Mouse (Mus musculus): Measurements from ENCODE around the gene 1700001C02Rik. TPM values are rescaled to one million over a fixed set of nuclear protein-coding genes. Genes with fewer than 3 reads are reported as not detected.

Gene 1700001C02Rik
- total and polyA plus RNA-seq, 2 experiments from 2014 or later, result not detected

DNA sequence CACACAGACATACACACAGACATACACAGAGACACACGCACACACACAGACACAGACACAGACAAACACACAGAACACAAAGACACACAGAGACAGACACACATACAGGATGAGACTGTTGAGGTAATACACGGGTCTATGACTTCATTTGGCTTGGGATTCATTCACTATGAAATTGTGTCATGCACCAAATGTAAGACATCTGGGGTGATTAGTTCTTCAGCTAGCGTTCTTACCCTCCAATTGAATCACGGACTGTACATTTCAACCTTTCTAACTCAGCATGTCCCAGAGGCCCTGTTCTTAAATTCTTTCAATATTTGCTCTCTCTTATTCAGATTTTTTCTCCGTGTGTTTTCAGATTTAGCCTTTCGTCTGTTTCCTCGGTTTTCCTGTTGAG lies 28.8 kb downstream of the 1700001C02Rik start:
- Histone ChIP-seq H3K4me1 (ENCODE audit: control insufficient read depth, insufficient read depth) (no peaks in the 10 kb centered on the region), H3K4me3 (ENCODE audit: low read depth, low read length) (no peak overlapping the region), H3K36me3 (replicated peaks; ENCODE audit: control insufficient read depth, insufficient read depth, low read length) (no peaks in the 10 kb centered on the region), H3K4me2 (ENCODE audit: low read depth, low read length) (no peak overlapping the region), H3K27ac (ENCODE audit: low read depth) (no peak overlapping the region), H3K27me3 (ENCODE audit: control insufficient read depth, insufficient read depth, low read length) (no peaks in the 10 kb centered on the region), H3K9me3 (replicated peaks; ENCODE audit: control insufficient read depth, low read length) (no peaks in the 10 kb centered on the region), H3K9ac (replicated peaks; ENCODE audit: low read depth, low read length) (no peak overlapping the region)
- WGBS, result 78% methylated on average over 7 of the region's 7 CpGs
- TF ChIP-seq EP300 (IDR thresholded peaks at IDR 0.05; ENCODE audit: low read depth), result no peak
- ATAC-seq (ENCODE audit: insufficient read depth, low read depth) (no peak), DNase-seq (ENCODE audit: low spot score) (no peak)

DNA sequence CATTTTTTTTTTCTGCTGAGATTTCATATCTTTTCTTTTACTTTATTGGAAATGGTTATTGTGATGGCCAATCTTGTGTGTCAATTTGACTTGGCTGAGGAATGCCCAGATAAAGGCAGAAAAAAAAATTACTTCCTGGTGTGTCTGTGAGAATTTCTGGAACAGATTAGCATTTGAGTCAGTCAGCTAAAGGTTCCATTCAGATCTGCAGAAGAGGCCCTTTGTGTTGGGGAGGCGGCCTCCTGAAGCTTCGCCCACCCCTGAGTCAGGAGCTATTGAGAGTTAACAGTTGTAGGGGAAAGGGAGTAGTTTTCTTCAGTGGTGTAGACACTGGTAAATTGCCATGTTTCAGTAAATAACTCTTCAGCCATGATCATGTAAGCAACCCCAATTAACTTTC lies 29.4 kb downstream of the 1700001C02Rik start:
- Histone ChIP-seq H3K4me1 (ENCODE audit: control insufficient read depth, insufficient read depth) (no peaks in the 10 kb centered on the region), H3K27ac (ENCODE audit: low read depth) (no peak overlapping the region), H3K4me2 (ENCODE audit: low read depth, low read length) (no peak overlapping the region), H3K9ac (replicated peaks; ENCODE audit: low read depth, low read length) (no peak overlapping the region), H3K4me3 (ENCODE audit: low read depth, low read length) (no peak overlapping the region), H3K27me3 (ENCODE audit: control insufficient read depth, insufficient read depth, low read length) (no peaks in the 10 kb centered on the region), H3K36me3 (replicated peaks; ENCODE audit: control insufficient read depth, insufficient read depth, low read length) (no peaks in the 10 kb centered on the region), H3K9me3 (replicated peaks; ENCODE audit: control insufficient read depth, low read length) (no peaks in the 10 kb centered on the region)
- TF ChIP-seq EP300 (IDR thresholded peaks at IDR 0.05; ENCODE audit: low read depth), result no peak
- TF ChIP-seq CTCF (IDR thresholded peaks at IDR 0.05; ENCODE audit: low read depth), result no peak
- ATAC-seq (ENCODE audit: insufficient read depth, low read depth) (no peak), DNase-seq (ENCODE audit: low spot score) (no peak)
- 57% methylated on average over 2 of the region's 2 CpGs for WGBS

DNA sequence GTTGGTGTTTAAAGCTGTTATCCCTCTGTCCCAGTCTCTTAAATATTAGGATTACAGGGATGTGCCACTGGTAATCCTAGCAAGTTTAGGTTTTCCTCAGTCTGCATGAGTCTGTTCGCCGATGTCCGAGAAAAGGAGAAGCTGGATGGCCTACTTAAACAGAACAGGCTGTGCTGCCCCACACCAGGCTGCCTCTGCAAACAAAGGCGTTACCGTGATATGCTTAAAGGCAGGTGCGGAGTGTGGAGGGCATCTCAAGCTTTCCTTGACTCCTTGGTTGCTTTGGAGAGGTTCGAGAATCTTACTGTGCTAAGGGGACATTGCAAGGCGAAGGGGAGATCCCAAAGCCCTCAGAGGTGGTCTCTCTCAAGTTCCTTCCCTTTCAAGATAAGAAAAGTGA lies 31.0 kb downstream of the 1700001C02Rik start:
- H3K4me3 ChIP-seq (ENCODE audit: low read depth, low read length), result no peak overlapping the region
- no peaks in the 10 kb centered on the region for H3K9me3 ChIP-seq (replicated peaks; ENCODE audit: control insufficient read depth, low read length)
- H3K9ac ChIP-seq (replicated peaks; ENCODE audit: low read depth, low read length), result no peak overlapping the region
- no peak overlapping the region for H3K27ac ChIP-seq (ENCODE audit: low read depth)
- H3K4me2 ChIP-seq (ENCODE audit: low read depth, low read length), result no peak overlapping the region
- H3K4me1 ChIP-seq (ENCODE audit: control insufficient read depth, insufficient read depth), result no peaks in the 10 kb centered on the region
- TF ChIP-seq EP300 (IDR thresholded peaks at IDR 0.05; ENCODE audit: low read depth), result no peak
- ATAC-seq (ENCODE audit: insufficient read depth, low read depth), result no peak
- no peak for DNase-seq (ENCODE audit: low spot score)
- no peaks in the 10 kb centered on the region for H3K36me3 ChIP-seq (replicated peaks; ENCODE audit: control insufficient read depth, insufficient read depth, low read length)
- 75% methylated on average over 8 of the region's 8 CpGs for WGBS
- H3K27me3 ChIP-seq (ENCODE audit: control insufficient read depth, insufficient read depth, low read length), result no peaks in the 10 kb centered on the region

DNA sequence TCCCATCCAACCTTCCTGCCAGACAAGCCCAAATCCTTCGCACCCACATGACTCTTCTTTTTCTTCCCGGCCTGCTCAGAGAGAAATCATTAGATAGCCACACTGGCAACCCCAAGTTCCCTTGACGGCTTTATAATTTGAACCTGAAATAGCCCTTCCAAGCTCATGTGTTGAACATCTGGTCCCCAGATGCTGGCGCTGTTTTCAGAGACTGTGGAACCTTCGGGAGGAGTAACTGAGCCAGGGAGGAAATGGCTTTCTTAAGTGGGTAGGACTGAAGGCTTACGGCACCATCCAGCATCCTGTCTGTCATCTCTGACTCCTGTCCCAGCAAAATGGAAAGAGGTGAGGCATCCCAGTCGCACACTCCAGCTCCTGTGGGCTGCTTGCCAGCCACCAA lies 31.5 kb downstream of the 1700001C02Rik start:
- Histone ChIP-seq H3K36me3 (replicated peaks; ENCODE audit: control insufficient read depth, insufficient read depth, low read length) (no peaks in the 10 kb centered on the region), H3K4me3 (ENCODE audit: low read depth, low read length) (no peak overlapping the region), H3K4me2 (ENCODE audit: low read depth, low read length) (no peak overlapping the region), H3K27ac (ENCODE audit: low read depth) (no peak overlapping the region), H3K9me3 (replicated peaks; ENCODE audit: control insufficient read depth, low read length) (no peaks in the 10 kb centered on the region), H3K9ac (replicated peaks; ENCODE audit: low read depth, low read length) (no peak overlapping the region), H3K4me1 (ENCODE audit: control insufficient read depth, insufficient read depth) (no peaks in the 10 kb centered on the region), H3K27me3 (ENCODE audit: control insufficient read depth, insufficient read depth, low read length) (no peaks in the 10 kb centered on the region)
- no peak for TF ChIP-seq CTCF (IDR thresholded peaks at IDR 0.05; ENCODE audit: low read depth)
- TF ChIP-seq EP300 (IDR thresholded peaks at IDR 0.05; ENCODE audit: low read depth), result no peak
- DNase-seq (ENCODE audit: low spot score), result no peak
- no peak for ATAC-seq (ENCODE audit: insufficient read depth, low read depth)
- 63% methylated on average over 7 of the region's 7 CpGs for WGBS

DNA sequence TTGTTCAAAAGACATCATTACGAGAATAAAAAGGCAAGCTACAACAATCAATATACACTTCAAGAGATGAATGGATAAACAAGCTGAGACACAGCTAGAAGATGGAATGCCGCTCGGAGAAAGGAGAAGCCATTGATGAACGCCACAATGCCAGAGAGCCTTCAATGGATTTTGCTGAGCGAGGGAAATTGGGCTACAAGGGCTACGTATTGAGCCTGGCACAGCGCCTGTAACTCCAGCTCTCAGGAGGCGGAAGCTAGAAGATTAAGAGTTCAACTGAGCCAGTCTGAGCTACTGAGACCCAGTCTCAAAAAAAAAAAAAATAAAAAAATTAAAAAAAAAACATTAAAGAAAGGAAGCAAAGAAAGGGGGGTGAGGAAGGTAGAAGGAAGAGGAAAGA lies 47.3 kb downstream of the 1700001C02Rik start:
- Histone ChIP-seq H3K4me3 (ENCODE audit: low read depth, low read length) (no peak overlapping the region), H3K9ac (replicated peaks; ENCODE audit: low read depth, low read length) (no peak overlapping the region), H3K4me1 (ENCODE audit: control insufficient read depth, insufficient read depth) (no peaks in the 10 kb centered on the region), H3K4me2 (ENCODE audit: low read depth, low read length) (no peak overlapping the region), H3K36me3 (replicated peaks; ENCODE audit: control insufficient read depth, insufficient read depth, low read length) (no peaks in the 10 kb centered on the region), H3K27me3 (ENCODE audit: control insufficient read depth, insufficient read depth, low read length) (no peaks in the 10 kb centered on the region), H3K27ac (ENCODE audit: low read depth) (no peak overlapping the region), H3K9me3 (replicated peaks; ENCODE audit: control insufficient read depth, low read length) (no peaks in the 10 kb centered on the region)
- no peak for ATAC-seq (ENCODE audit: insufficient read depth, low read depth)
- WGBS, result 84% methylated on average over 8 of the region's 8 CpGs
- TF ChIP-seq EP300 (IDR thresholded peaks at IDR 0.05; ENCODE audit: low read depth), result no peak
- no peak for TF ChIP-seq CTCF (IDR thresholded peaks at IDR 0.05; ENCODE audit: low read depth)
- no peak for DNase-seq (ENCODE audit: low spot score)

- 49% methylated on average over 7 of the region's 7 CpGs for WGBS
- Histone ChIP-seq H3K4me3 (ENCODE audit: low read depth, low read length) (no peak overlapping the region), H3K4me2 (ENCODE audit: low read depth, low read length) (no peak overlapping the region), H3K36me3 (replicated peaks; ENCODE audit: control insufficient read depth, insufficient read depth, low read length) (no peaks in the 10 kb centered on the region), H3K27ac (ENCODE audit: low read depth) (no peak overlapping the region), H3K4me1 (ENCODE audit: control insufficient read depth, insufficient read depth) (no peaks in the 10 kb centered on the region), H3K9me3 (replicated peaks; ENCODE audit: control insufficient read depth, low read length) (no peaks in the 10 kb centered on the region), H3K27me3 (ENCODE audit: control insufficient read depth, insufficient read depth, low read length) (no peaks in the 10 kb centered on the region), H3K9ac (replicated peaks; ENCODE audit: low read depth, low read length) (no peak overlapping the region)
- ATAC-seq (ENCODE audit: insufficient read depth, low read depth) (no peak; the same call in 1 of the 2 replicates), DNase-seq (ENCODE audit: low spot score) (peak; percentile 26)
- TF ChIP-seq CTCF (IDR thresholded peaks at IDR 0.05; ENCODE audit: low read depth) (peak; percentile 80), EP300 (IDR thresholded peaks at IDR 0.05; ENCODE audit: low read depth) (no peak)
Measured at GRCm38 (mm10) chr5:30516376-30516775, 50.5 kb downstream of the 1700001C02Rik start.
